ENCODE assay signal across 8 mouse cellular contexts in the genomic region with DNA sequence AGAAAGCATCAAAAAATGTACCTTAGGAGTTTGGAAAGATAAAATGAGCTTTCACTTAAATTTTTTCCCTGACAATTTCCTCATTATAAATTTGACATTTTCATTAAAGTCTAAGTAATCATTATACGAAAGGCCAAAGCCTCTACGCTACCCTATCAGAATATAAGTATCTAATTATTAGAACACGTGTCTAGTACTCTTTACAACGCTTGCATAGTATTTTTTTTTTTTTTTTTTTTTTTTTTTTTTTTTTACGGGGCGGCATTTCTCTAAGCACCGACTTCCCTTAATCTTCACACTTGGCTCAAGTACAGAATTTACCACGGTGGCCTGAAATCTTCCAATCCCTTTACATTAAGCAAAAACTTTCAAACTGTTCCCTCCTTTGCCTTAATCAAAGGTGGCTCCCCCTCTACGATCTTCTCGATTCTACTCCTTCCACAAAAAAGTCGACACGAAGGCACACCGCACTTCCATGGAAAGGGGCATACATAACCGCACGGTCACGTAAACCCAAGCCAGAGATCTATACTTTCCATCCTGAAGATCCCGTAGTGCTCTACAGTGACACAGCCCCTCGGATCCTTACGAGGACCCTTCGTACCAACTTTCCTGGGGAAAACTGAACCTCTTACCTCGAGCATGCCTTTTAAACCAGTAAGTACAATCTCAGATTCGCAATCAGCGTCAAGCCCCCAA. TPM values are rescaled to one million over a fixed set of nuclear protein-coding genes. Genes with fewer than 3 reads are reported as not detected.
DNase-seq lines count a peak whose midpoint lies in the region; ATAC-seq and TF ChIP-seq lines count a peak whose summit lies in the region.

No protein-coding gene starts in this region.

- H3K27ac ChIP-seq in heart, embryonic 13.5 days (replicated peaks) = peak overlapping the region; percentile 99
- H3K27ac ChIP-seq in liver, postnatal 0 days (ENCODE audit: low read depth) = peak overlapping the region; percentile 100

- WGBS in lung, adult 2 months = 2% methylated on average over 23 of the region's 23 CpGs
- WGBS in heart, embryonic 13.5 days = 3% methylated on average over 23 of the region's 23 CpGs
- 3% methylated on average over 23 of the region's 23 CpGs for WGBS in liver, postnatal 0 days (ENCODE audit: insufficient replicate concordance)

- ATAC-seq in heart, embryonic 13.5 days (ENCODE audit: extremely low read depth, insufficient number of reproducible peaks, low FRiP score, low TSS enrichment) = no peak
- ATAC-seq in liver, postnatal 0 days = no peak

- H3K36me3 ChIP-seq in heart, embryonic 13.5 days = peaks cover 23% of the 10 kb centered on the region
- H3K36me3 ChIP-seq in liver, postnatal 0 days (replicated peaks; ENCODE audit: insufficient read depth, low read length) = peaks cover 16% of the 10 kb centered on the region

- no peaks in the 10 kb centered on the region for H3K27me3 ChIP-seq in heart, embryonic 13.5 days (replicated peaks)
- no peaks in the 10 kb centered on the region for H3K27me3 ChIP-seq in liver, postnatal 0 days (ENCODE audit: insufficient read depth, low read length)

- H3K4me1 ChIP-seq in lung, adult 2 months (ENCODE audit: control insufficient read depth, insufficient read depth, low read length) = peaks cover 5% of the 10 kb centered on the region
- H3K4me1 ChIP-seq in heart, embryonic 13.5 days = peaks cover 20% of the 10 kb centered on the region
- H3K4me1 ChIP-seq in liver, postnatal 0 days (ENCODE audit: insufficient read depth) = peaks cover 11% of the 10 kb centered on the region

- H3K9me3 ChIP-seq in heart, embryonic 13.5 days = no peaks in the 10 kb centered on the region
- no peaks in the 10 kb centered on the region for H3K9me3 ChIP-seq in liver, postnatal 0 days (ENCODE audit: low read length)

- H3K4me2 ChIP-seq in heart, embryonic 13.5 days = peak overlapping the region; percentile 84
- peak overlapping the region; percentile 76 for H3K4me2 ChIP-seq in liver, postnatal 0 days (ENCODE audit: low read depth, low read length)

- no peak for TF ChIP-seq EP300 in liver, postnatal 0 days (IDR thresholded peaks at IDR 0.05; ENCODE audit: low read depth)

- DNase-seq in lung, adult 2 months = no peak
- DNase-seq in lung, postnatal 4 days = no peak
- DNase-seq in brain, embryonic 14.5 days (ENCODE audit: low read depth) = peak; percentile 52
- peak; percentile 33 for DNase-seq in liver, postnatal 0 days
- DNase-seq in urinary bladder, adult 18-20 months (ENCODE audit: low spot score in 2 of 2) = no peak
- no peak for DNase-seq in left cerebral cortex, adult 11 months (ENCODE audit: low spot score)
- DNase-seq in urinary bladder, postnatal 25 days (ENCODE audit: low spot score) = no peak

- no peak for TF ChIP-seq CTCF in lung, adult 2 months (IDR thresholded peaks at IDR 0.05; ENCODE audit: insufficient read depth, low read length)
- no peak for TF ChIP-seq CTCF in brain, embryonic 14.5 days (IDR thresholded peaks at IDR 0.05; ENCODE audit: borderline replicate concordance, extremely low read depth, insufficient read depth, insufficient read length)
- no peak for TF ChIP-seq CTCF in liver, postnatal 0 days (IDR thresholded peaks at IDR 0.05; ENCODE audit: low read depth)

- peak overlapping the region; percentile 93 for H3K9ac ChIP-seq in heart, embryonic 13.5 days
- H3K9ac ChIP-seq in liver, postnatal 0 days (replicated peaks) = peak overlapping the region; percentile 96

- peak overlapping the region; percentile 77 for H3K4me3 ChIP-seq in lung, adult 2 months (replicated peaks; ENCODE audit: extremely low read depth, low read depth, low read length)
- peak overlapping the region; percentile 81 for H3K4me3 ChIP-seq in heart, embryonic 13.5 days
- peak overlapping the region; percentile 97 for H3K4me3 ChIP-seq in liver, postnatal 0 days (ENCODE audit: low read depth, low read length)

- no peak for TF ChIP-seq POLR2A in lung, adult 2 months (IDR thresholded peaks at IDR 0.05; ENCODE audit: borderline replicate concordance, extremely low read depth, low read depth, low read length)
- TF ChIP-seq POLR2A in brain, embryonic 14.5 days (IDR thresholded peaks at IDR 0.05; ENCODE audit: borderline replicate concordance, extremely low read depth, insufficient read depth, insufficient read length, poor library complexity, severe bottlenecking) = no peak

RNA-seq across cellular contexts. Expression of gene Eed, which starts 1.2 kb away (rescaled TPM):
- polyA plus RNA-seq in lung, adult 2 months (2012; rRNA removed) = 15.0 and 17.5 TPM in 2 replicates
- 48.8 and 50.2 TPM in 2 replicates for polyA plus RNA-seq in brain, embryonic 14.5 days (2012; rRNA removed)
- 42.0 and 45.5 TPM in 2 replicates for polyA plus RNA-seq in heart, embryonic 13.5 days (2015; fragmentation: Nextera tagmentation; extraction: Ambion mirVana)
- polyA plus RNA-seq in liver, postnatal 0 days (2015; fragmentation: Nextera tagmentation; extraction: Ambion mirVana) = 22.3 and 28.3 TPM in 2 replicates

RNA-seq across cellular contexts. Expression of gene Hikeshi, which starts 38.6 kb away (rescaled TPM):
- polyA plus RNA-seq in lung, adult 2 months (2012; rRNA removed) = 23.7 and 31.5 TPM in 2 replicates
- 81.1 and 91.4 TPM in 2 replicates for polyA plus RNA-seq in brain, embryonic 14.5 days (2012; rRNA removed)
- polyA plus RNA-seq in heart, embryonic 13.5 days (2015; fragmentation: Nextera tagmentation; extraction: Ambion mirVana) = 90.0 and 111 TPM in 2 replicates
- polyA plus RNA-seq in liver, postnatal 0 days (2015; fragmentation: Nextera tagmentation; extraction: Ambion mirVana) = 41.1 and 41.3 TPM in 2 replicates

Comparison
In these comparisons a context has a peak if more than half of its experiments do, and no peak if none do; other contexts are left out.
1. DNase-seq: peak in brain, embryonic 14.5 days (single experiment) and liver, postnatal 0 days (single experiment); none in lung, adult 2 months (single experiment), lung, postnatal 4 days (0 of 2), urinary bladder, adult 18-20 months (0 of 2), left cerebral cortex, adult 11 months (single experiment) and urinary bladder, postnatal 25 days (single experiment).
2. Peak in every context shown above with its lines, with median percentiles within 50 percentile points of each other: H3K4me3 ChIP-seq.